Mouse (Mus musculus) limb, embryonic 12.5 days (tissue): ENCODE measurements around the gene Tnik. TPM values are rescaled to one million over a fixed set of nuclear protein-coding genes. Genes with fewer than 3 reads are reported as not detected.

Source experiments
- ATAC-seq: fragments of 200-750 bp; cut with Nextera tagmentation; 2 replicates; pipeline ENCODE4 v1.8.0; 2017; ENCODE audit warnings: low read depth, moderate TSS enrichment; ENCODE audit not compliant: insufficient number of reproducible peaks, insufficient read depth, low FRiP score, low TSS enrichment
- H3K27ac ChIP-seq: fragments of 300-500 bp; sonication (generic); 2 replicates; pipeline ENCODE4 v1.5.1; 2016; ENCODE audit warnings: mild to moderate bottlenecking, moderate library complexity
- H3K27me3 ChIP-seq: fragments of 300-500 bp; sonication (generic); 2 replicates; pipeline ENCODE4 v1.6.1; 2016; ENCODE audit warnings: mild to moderate bottlenecking, moderate library complexity
- H3K36me3 ChIP-seq: fragments of 300-500 bp; sonication (generic); 2 replicates; pipeline ENCODE4 v1.6.1; 2016; ENCODE audit warnings: mild to moderate bottlenecking, moderate library complexity
- H3K4me1 ChIP-seq: fragments of 300-500 bp; sonication (generic); replicated peaks from 2 replicates; pipeline ENCODE4 v1.6.1; 2016
- H3K4me2 ChIP-seq: fragments of 300-500 bp; sonication (generic); 2 replicates; pipeline ENCODE4 v1.6.1; 2016; ENCODE audit warnings: mild to moderate bottlenecking, moderate library complexity
- H3K4me3 ChIP-seq: fragments of 300-500 bp; sonication (generic); replicated peaks from 2 replicates; pipeline ENCODE4 v1.5.1; 2016; ENCODE audit warnings: mild to moderate bottlenecking
- H3K9ac ChIP-seq: fragments of 300-500 bp; sonication (generic); replicated peaks from 2 replicates; pipeline ENCODE4 v1.6.1; 2016; ENCODE audit warnings: mild to moderate bottlenecking, moderate library complexity
- H3K9me3 ChIP-seq: fragments of 300-500 bp; sonication (generic); 2 replicates; pipeline ENCODE4 v1.6.1; 2016; ENCODE audit warnings: mild to moderate bottlenecking, moderate library complexity
- WGBS: fragments of 180-500 bp; shearing (Covaris S2); methylation state at CpG from one replicate; pipeline ENCODE4 v1.1.7; 2016; 5-methylcytosine and 5-hydroxymethylcytosine counted together
- polyA plus RNA-seq: library from polyadenylated mRNA; unstranded; fragments of >200 nt; fragmentation: Nextera tagmentation; extraction: Ambion mirVana; gene quantifications from 2 replicates; pipeline ENCODE4 v1.2.1, GENCODE M21; 2016

Gene Tnik
- polyA plus RNA-seq, 1 experiment from 2014 or later, result 9.7 TPM

DNA sequence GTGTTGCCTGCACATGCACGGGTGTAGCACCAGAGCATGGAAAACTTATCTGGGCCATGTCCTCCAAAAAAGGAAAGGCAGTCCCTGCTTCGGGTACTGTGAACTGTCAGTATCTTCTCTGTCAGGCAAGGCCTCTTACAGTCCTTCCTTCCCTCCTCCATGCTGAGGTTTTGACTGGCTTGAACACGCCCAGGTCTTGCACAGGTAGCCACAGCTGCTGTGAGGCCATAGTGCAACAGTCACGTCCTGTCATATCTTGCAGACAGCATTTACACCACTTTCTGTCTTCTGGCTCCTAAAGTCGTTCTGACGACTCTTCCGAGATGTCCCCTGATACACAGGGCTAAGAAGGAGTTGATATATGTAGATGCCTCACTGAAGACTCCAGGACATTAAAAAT lies 28.8 kb upstream of the Tnik start:
- no peak overlapping the region for H3K4me3 ChIP-seq
- ATAC-seq, result no peak
- no peak overlapping the region for H3K27ac ChIP-seq
- no peaks in the 10 kb centered on the region for H3K27me3 ChIP-seq
- 79% methylated on average over 7 of the region's 7 CpGs for WGBS
- H3K9ac ChIP-seq, result no peak overlapping the region
- no peaks in the 10 kb centered on the region for H3K4me1 ChIP-seq
- H3K4me2 ChIP-seq, result no peak overlapping the region
- H3K36me3 ChIP-seq, result no peaks in the 10 kb centered on the region
- no peaks in the 10 kb centered on the region for H3K9me3 ChIP-seq

DNA sequence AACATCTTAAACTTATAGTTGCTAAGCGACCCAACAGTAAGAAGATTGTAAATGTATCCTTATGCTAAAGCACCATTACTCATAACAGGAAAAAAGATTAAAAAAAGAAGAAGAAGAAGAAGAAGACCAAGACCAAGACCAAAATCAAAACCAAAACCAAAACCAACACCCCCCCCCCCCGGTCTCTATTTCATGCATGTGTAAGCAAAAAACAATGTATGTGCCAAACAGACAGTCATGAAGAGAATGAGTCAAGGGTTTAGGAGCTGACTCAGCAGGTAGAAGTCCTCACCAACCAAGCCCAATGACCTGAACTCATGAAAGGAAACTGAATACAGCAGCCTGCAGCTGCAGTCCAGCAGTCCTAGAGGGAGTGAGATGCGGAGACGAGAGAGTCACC lies 26.3 kb upstream of the Tnik start:
- no peaks in the 10 kb centered on the region for H3K27me3 ChIP-seq
- 92% methylated on average over 4 of the region's 4 CpGs for WGBS
- H3K4me1 ChIP-seq, result no peaks in the 10 kb centered on the region
- no peak overlapping the region for H3K4me3 ChIP-seq
- H3K27ac ChIP-seq, result no peak overlapping the region
- no peak overlapping the region for H3K4me2 ChIP-seq
- no peak for ATAC-seq
- H3K9me3 ChIP-seq, result no peaks in the 10 kb centered on the region
- H3K36me3 ChIP-seq, result no peaks in the 10 kb centered on the region
- no peak overlapping the region for H3K9ac ChIP-seq

DNA sequence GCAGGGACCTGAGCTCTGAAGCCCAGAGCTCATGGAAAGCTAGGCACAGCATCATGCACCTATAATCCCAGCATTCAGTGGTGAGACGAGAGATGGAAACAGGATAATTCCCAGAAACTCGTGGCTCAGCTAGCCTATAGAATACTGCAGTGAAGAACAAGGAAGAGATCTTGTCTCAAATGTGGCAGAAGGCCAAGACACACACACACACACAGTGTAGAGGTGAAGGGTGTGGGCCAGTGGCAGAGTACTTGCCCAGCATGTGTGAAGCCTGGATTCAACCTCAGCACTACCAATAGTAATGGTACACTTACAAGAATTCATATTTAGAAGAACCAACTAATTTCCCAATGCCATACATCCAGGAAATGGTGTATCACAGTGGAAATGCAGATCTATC lies 24.9 kb upstream of the Tnik start:
- ATAC-seq, result no peak
- Histone ChIP-seq H3K4me1 (no peaks in the 10 kb centered on the region), H3K9ac (no peak overlapping the region), H3K4me3 (no peak overlapping the region), H3K9me3 (no peaks in the 10 kb centered on the region), H3K27ac (no peak overlapping the region), H3K27me3 (no peaks in the 10 kb centered on the region), H3K4me2 (no peak overlapping the region), H3K36me3 (no peaks in the 10 kb centered on the region)
- 83% methylated on average over 2 of the region's 2 CpGs for whole genome bisulfite sequencing

DNA sequence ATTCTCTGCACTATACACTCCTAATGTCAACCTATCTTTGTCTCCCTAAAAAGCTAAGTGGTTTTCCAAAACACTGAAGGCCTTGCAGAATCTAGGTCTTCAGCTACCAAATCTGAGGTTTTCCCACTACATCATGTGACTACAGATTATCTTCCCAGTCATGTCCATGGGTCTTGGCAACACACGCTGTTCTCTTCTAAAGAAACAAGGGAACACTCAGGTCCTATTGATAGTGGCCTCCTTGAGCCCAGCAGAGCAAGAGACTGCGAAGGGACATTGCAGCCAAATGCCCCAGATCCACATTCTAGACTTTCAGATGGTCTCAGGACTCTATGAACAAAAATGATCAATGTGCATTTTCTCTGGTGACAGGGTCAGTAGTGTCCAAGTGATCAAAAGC lies 20.5 kb upstream of the Tnik start:
- Histone ChIP-seq H3K4me2 (no peak overlapping the region), H3K4me3 (no peak overlapping the region), H3K36me3 (no peaks in the 10 kb centered on the region), H3K9ac (no peak overlapping the region), H3K9me3 (no peaks in the 10 kb centered on the region), H3K27ac (no peak overlapping the region), H3K4me1 (no peaks in the 10 kb centered on the region), H3K27me3 (no peaks in the 10 kb centered on the region)
- WGBS, result 87% methylated on average over 2 of the region's 2 CpGs
- no peak for ATAC-seq

DNA sequence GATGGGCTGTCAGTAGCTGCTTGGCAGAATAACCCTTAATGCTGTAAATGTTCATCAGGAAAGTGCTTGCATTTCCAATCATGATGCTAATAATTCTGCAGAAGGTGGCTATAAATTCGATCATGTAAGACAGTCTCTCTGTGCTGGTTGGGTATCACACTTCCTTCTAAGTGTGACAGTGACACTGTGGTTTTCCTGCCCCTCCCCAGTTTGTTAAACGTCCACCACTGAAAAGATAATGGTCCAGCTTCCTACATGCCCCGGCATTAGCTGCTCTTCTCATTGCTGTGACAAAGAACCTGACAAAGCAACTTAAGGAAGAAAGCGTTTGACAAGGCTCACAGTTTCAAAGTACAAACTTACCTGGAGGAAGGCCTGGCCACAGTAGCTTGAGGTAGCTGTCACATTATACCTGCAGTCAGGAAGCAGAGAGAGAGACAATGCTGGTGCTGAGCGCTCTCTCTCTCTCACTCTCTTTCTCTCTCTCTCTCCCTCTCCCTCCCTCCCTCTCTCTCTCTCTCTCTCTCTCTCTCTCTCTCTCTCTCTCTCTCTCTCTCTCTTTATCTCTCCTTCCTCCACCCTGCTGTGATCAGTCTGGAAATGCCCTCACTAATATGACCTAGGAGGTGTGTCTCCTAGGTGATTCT lies 18.6 kb upstream of the Tnik start:
- H3K4me3 ChIP-seq, result no peak overlapping the region
- 86% methylated on average over 5 of the region's 5 CpGs for WGBS
- no peaks in the 10 kb centered on the region for H3K9me3 ChIP-seq
- no peak overlapping the region for H3K27ac ChIP-seq
- H3K27me3 ChIP-seq, result no peaks in the 10 kb centered on the region
- no peak for ATAC-seq
- H3K4me2 ChIP-seq, result no peak overlapping the region
- H3K9ac ChIP-seq, result no peak overlapping the region
- H3K4me1 ChIP-seq, result no peaks in the 10 kb centered on the region
- no peaks in the 10 kb centered on the region for H3K36me3 ChIP-seq

DNA sequence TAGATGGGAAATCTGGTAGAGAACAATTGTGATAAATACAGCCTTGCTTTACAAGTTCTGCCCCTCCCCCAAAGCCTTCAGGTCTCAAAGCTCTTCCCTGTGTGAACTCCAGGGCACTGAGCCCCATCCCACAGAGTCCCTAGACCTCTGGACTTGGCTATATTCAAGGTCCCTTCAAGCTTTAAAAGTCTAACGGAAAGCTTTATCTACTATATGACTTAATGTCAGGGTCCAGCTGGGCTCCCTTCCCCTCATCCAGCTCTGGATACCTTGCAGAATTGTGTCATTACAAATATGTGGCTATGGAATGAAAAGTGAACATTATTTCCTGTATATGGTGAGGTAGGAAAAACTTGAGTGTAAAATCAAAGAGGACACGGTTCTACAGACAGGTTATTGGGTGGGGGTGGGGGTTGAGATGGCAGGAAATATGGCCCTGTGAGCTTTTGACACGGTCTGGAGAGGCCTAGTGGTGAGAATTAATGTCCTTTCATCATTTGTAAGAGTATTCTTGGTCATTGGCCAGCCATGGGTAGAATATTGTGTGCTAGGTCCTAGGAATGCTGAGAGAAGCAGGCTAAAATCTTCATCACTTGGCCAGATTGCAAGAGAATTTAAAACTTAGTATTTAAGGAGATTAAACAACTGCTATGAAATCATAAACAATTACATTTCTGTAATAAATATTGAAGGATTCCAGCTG lies 14.6 kb upstream of the Tnik start:
- Histone ChIP-seq H3K9me3 (no peaks in the 10 kb centered on the region), H3K27ac (no peak overlapping the region), H3K36me3 (no peaks in the 10 kb centered on the region), H3K4me2 (no peak overlapping the region), H3K27me3 (no peaks in the 10 kb centered on the region), H3K4me1 (no peaks in the 10 kb centered on the region), H3K4me3 (no peak overlapping the region), H3K9ac (no peak overlapping the region)
- ATAC-seq, result no peak
- WGBS, result 57% methylated on average over 3 of the region's 3 CpGs

DNA sequence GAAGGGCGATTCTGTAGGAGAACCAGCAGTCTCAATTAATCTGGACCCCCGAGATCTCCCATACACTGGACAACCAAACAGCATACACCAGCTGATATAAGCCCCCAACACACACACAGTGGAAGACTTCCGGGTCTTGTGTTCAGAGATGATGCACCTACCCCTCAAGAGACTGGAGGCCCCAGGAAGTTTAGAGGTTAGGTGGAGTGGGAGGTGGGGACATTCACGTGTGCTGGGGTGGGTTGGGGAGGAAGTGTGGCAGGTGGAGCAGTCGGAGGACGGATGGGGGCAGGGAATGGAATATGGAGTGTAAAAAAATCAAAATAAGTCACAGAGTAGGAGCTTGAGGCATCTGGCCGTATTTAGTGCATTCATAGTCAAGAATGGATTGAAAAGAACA lies 7.3 kb upstream of the Tnik start:
- Histone ChIP-seq H3K27me3 (peaks cover 3% of the 10 kb centered on the region; the same call in 1 of the 2 replicates), H3K27ac (no peak overlapping the region), H3K4me3 (no peak overlapping the region), H3K9ac (no peak overlapping the region), H3K9me3 (no peaks in the 10 kb centered on the region), H3K4me2 (no peak overlapping the region), H3K36me3 (no peaks in the 10 kb centered on the region), H3K4me1 (no peaks in the 10 kb centered on the region)
- ATAC-seq, result no peak
- WGBS, result 80% methylated on average over 7 of the region's 7 CpGs

DNA sequence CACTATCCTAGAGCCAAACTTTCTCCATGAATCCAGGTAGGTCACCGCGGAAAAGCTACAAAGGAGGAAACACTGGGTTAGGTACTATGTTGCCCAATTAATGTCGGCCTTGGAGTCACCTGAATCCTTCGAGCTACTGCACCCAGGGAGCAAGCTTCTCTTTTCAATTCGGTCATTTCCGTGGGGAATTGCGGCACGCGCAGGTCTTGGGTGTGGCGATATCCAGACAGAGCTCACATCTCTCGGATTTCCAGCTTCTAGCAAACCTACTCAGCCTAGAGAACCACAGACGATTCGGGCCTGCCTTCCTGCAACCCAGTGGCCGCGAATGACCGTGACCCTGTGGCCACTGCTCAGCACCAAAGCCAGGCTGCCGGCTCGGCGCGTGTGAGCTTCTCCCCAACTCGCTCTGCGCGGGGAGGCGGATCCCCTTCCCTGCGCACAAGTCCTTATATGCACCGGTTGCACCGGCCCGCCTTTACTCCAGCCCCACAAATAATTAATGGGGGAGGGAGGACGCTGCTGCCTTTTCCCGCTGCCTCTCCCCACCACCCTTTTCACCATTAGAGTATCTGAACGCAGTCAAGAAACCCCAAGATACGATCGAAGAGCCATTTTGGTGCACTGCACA lies 528 bp upstream of the Tnik start:
- Histone ChIP-seq H3K36me3 (no peaks in the 10 kb centered on the region), H3K4me2 (peak overlapping the region; percentile 96), H3K4me3 (peak overlapping the region; percentile 61), H3K4me1 (peaks cover 12% of the 10 kb centered on the region), H3K27ac (no peak overlapping the region), H3K9me3 (no peaks in the 10 kb centered on the region), H3K9ac (peak overlapping the region; percentile 69; the same call in 1 of the 2 replicates), H3K27me3 (peaks cover 52% of the 10 kb centered on the region)
- ATAC-seq, result peak; percentile 50; the same call in 1 of the 2 replicates
- WGBS, result under 1% methylated on average over 33 of the region's 33 CpGs

DNA sequence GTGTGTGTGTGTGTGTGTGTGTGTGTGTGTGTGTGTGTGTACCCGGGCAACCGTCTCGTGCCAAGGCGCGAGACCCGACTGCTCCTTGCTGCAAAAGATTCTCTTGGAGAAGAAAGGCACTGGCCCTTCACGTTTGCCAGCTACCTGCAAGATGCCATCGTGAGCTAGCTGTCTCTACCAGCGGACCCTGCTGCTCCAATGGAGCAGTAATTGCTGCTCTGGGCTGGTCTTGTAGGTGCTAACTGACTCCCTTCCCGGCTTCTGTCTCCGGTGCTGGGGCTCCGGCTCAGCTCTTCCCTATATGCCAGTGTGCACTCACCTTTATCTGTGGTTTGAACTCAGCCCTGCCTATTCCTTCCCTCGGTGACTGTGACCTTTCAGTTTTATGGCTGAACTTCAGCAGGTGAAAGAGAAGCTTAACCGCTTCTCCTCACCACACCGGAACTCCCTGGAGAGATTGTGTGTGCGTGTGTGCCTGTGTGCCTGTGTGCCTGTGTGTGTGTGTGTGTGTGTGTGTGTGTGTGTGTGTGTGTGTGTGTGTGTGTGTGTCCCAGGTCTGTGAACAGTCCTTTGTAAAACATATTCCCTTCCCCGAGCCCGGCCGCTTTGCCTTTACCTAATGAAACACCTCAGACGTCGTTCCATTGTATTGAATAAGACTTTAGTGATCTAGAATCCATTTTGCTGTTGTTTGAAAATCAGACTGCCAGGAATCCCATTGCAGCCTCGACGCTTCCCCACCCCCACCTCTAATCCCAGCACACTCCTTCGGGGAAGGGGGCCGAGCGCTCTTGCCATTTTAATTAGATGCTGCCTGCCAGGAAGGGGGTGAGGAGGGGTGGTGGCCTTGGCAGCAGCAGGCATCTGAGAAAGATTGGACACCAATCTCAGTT lies 1.2 kb downstream of the Tnik start:
- Histone ChIP-seq H3K4me3 (peak overlapping the region; percentile 61), H3K27ac (no peak overlapping the region), H3K27me3 (peaks cover 52% of the 10 kb centered on the region), H3K9ac (peak overlapping the region; percentile 69; the same call in 1 of the 2 replicates), H3K4me2 (peak overlapping the region; percentile 96), H3K9me3 (no peaks in the 10 kb centered on the region), H3K4me1 (peaks cover 12% of the 10 kb centered on the region), H3K36me3 (no peaks in the 10 kb centered on the region)
- WGBS, result 2% methylated on average over 24 of the region's 26 CpGs
- no peak for ATAC-seq

DNA sequence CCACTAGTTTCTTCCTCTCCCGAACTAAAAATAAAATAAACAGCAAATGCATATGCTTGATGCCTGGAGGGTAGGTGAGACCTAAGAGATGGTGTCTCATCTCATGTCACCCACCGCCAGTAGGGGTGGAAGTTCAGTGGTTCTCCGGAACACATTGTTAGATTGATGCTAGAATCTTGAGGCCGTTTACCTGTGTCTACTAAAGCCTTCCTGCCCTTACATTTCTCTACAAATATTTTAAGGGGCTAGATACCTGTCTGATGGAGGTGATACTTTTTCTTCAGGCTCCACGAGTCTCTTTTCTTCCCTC lies 1.8 kb downstream of the Tnik start:
- peak overlapping the region; percentile 61 for H3K4me3 ChIP-seq
- no peaks in the 10 kb centered on the region for H3K36me3 ChIP-seq
- H3K4me1 ChIP-seq, result peaks cover 12% of the 10 kb centered on the region
- H3K27ac ChIP-seq, result no peak overlapping the region
- no peaks in the 10 kb centered on the region for H3K9me3 ChIP-seq
- peaks cover 52% of the 10 kb centered on the region for H3K27me3 ChIP-seq
- no peak for ATAC-seq
- H3K9ac ChIP-seq, result no peak overlapping the region
- peak overlapping the region; percentile 96 for H3K4me2 ChIP-seq
- 27% methylated on average over 5 of the region's 5 CpGs for WGBS

DNA sequence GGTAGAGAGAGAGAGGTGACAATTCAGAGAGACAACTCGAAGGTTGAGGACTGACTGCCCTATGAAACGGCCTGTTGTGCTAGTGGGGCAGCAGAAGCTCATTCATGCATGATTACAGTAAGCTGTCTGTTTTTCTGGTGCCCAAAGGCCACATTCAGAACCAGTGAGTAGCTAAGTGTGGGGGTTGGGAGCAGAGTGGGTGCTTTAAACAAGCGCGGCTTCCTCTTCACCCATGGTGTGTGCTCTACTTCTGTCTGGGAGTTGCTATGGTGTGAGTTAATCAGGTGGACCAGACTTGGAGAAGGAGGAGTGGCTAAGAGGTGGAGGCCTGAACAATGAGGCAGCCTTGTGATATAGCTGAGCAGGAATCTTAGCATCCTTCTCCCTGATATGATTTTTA lies 2.2 kb downstream of the Tnik start:
- H3K4me1 ChIP-seq, result peaks cover 12% of the 10 kb centered on the region
- H3K36me3 ChIP-seq, result no peaks in the 10 kb centered on the region
- no peak for ATAC-seq
- peaks cover 53% of the 10 kb centered on the region for H3K27me3 ChIP-seq
- H3K4me3 ChIP-seq, result 0 out of 2 replicates have a peak overlapping the region, but pooled peaks have one; percentile 0
- H3K4me2 ChIP-seq, result peak overlapping the region; percentile 96; the same call in 1 of the 2 replicates
- no peaks in the 10 kb centered on the region for H3K9me3 ChIP-seq
- no peak overlapping the region for H3K27ac ChIP-seq
- 59% methylated on average over 4 of the region's 4 CpGs for WGBS
- H3K9ac ChIP-seq, result no peak overlapping the region
